ENCODE assay signal across 18 mouse cellular contexts in the genomic region with DNA sequence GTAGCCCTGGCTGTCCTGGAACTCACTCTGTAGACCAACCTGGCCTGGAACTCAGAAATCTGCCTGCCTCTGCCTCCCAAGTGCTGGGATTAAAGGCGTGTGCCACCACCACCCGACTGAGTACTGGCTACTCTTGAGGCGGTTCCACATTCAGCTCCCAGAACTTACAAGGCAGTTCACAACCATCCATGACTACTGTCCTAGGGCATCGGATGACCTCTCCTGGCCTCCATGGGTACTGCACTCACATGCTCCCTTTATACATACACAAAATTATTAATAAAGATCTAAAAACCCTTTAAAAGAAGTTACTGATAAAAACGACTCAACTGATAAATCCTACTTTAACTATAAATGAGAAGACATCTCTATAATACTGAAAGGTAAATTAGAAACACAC. TPM values are rescaled to one million over a fixed set of nuclear protein-coding genes. Genes with fewer than 3 reads are reported as not detected.
A peak's percentile ranks its signal among the peaks of the same experiment; 100 is the strongest.
DNase-seq lines count a peak whose midpoint lies in the region; TF ChIP-seq lines count a peak whose summit lies in the region.
"Had no signal": no experiment of that assay in that cellular context is flagged by ENCODE, and none has a peak within 500 bp of the region (broad histone marks: within the 10 kb centered on the region; RNA-seq: fewer than 3 reads in every experiment).

No protein-coding gene starts in this region.

- TF ChIP-seq CTCF in kidney, adult 2 months (conservative IDR thresholded peaks at IDR 0.05; ENCODE audit: insufficient read depth, insufficient read length, low read depth, low read length) = 0 out of 2 replicates have a peak, but pooled peaks have one; percentile 13
- peak; percentile 27 for TF ChIP-seq CTCF in E14TG2a.4 (conservative IDR thresholded peaks at IDR 0.05; ENCODE audit: low read length)

- DNase-seq in kidney, adult 2 months = no peak
- no peak for DNase-seq in kidney, adult 8-10 months
- DNase-seq in 3T3-L1 (ENCODE audit: low read depth, low spot score) = peak; percentile 10
- DNase-seq in R1 (ENCODE audit: low read depth, low spot score) = peak; percentile 59
- no peak for DNase-seq in thymus, postnatal 36 days
- no peak for DNase-seq in spleen, postnatal 10 days (ENCODE audit: low spot score in 2 of 2)
- DNase-seq: adrenal gland, postnatal 14 days; cerebellum, adult 9-10 months; kidney, postnatal 4 days had no signal

- no peak overlapping the region for H3K4me3 ChIP-seq in kidney, adult 2 months (ENCODE audit: insufficient read depth, low read depth, low read length)
- no peak overlapping the region for H3K4me3 ChIP-seq in E14TG2a.4 (replicated peaks; ENCODE audit: low read length)
- H3K4me3 ChIP-seq: embryonic facial prominence, embryonic 10.5 days; forebrain, embryonic 15.5 days; limb, embryonic 13.5 days; midbrain, embryonic 15.5 days had no signal

- H3K4me1 ChIP-seq in kidney, adult 2 months (ENCODE audit: control insufficient read depth, insufficient read depth, low read length) = no peaks in the 10 kb centered on the region
- H3K4me1 ChIP-seq in E14TG2a.4 (replicated peaks; ENCODE audit: low read depth, low read length) = no peaks in the 10 kb centered on the region
- H3K4me1 ChIP-seq: embryonic facial prominence, embryonic 10.5 days; forebrain, embryonic 15.5 days; limb, embryonic 13.5 days; midbrain, embryonic 15.5 days had no signal

- no peak overlapping the region for H3K27ac ChIP-seq in kidney, adult 2 months (ENCODE audit: insufficient read depth, low read depth, low read length)
- H3K27ac ChIP-seq: embryonic facial prominence, embryonic 10.5 days; forebrain, embryonic 15.5 days; limb, embryonic 13.5 days; liver, embryonic 14.5 days; macrophage; midbrain, embryonic 15.5 days had no signal

- no peak for TF ChIP-seq POLR2A in kidney, adult 2 months (IDR thresholded peaks at IDR 0.05; ENCODE audit: low read depth, low read length)

- H3K9me3 ChIP-seq in E14TG2a.4 (ENCODE audit: low read length) = peaks cover 3% of the 10 kb centered on the region
- H3K9me3 ChIP-seq: embryonic facial prominence, embryonic 10.5 days; forebrain, embryonic 15.5 days; limb, embryonic 13.5 days; midbrain, embryonic 15.5 days had no signal

- H3K27me3 ChIP-seq in kidney, adult 2 months (replicated peaks; ENCODE audit: control insufficient read depth, insufficient read depth, low read length) = no peaks in the 10 kb centered on the region
- H3K27me3 ChIP-seq in E14TG2a.4 (ENCODE audit: insufficient read depth, low read length) = no peaks in the 10 kb centered on the region
- H3K27me3 ChIP-seq: forebrain, embryonic 15.5 days; limb, embryonic 13.5 days; midbrain, embryonic 15.5 days had no signal

- 90% methylated on average over 5 of the region's 5 CpGs for WGBS in kidney, adult 2 months

- H3K36me3 ChIP-seq in kidney, adult 2 months (ENCODE audit: control insufficient read depth, insufficient read depth, low read length) = no peaks in the 10 kb centered on the region
- no peaks in the 10 kb centered on the region for H3K36me3 ChIP-seq in E14TG2a.4 (ENCODE audit: insufficient read depth, low read length)
- H3K36me3 ChIP-seq: embryonic facial prominence, embryonic 10.5 days; forebrain, embryonic 15.5 days; G1E; limb, embryonic 13.5 days; midbrain, embryonic 15.5 days had no signal

RNA-seq across cellular contexts. Expression of a gene that starts 18.6 kb away (rescaled TPM):
- 0.01 and 0.05 TPM in 2 replicates for polyA plus RNA-seq in kidney, adult 2 months (2012; rRNA removed)
- polyA plus RNA-seq: C2C12; G1E; liver, embryonic 14.5 days; macrophage had no signal

Comparison
In these comparisons a context has a peak if more than half of its experiments do, and no peak if none do; other contexts are left out.
1. DNase-seq: peak in 3T3-L1 (single experiment) and R1 (single experiment); none in kidney, adult 2 months (single experiment), kidney, adult 8-10 months (0 of 2), thymus, postnatal 36 days (0 of 2) and spleen, postnatal 10 days (0 of 2).